Comparison of ENCODE assay signal across 8 mouse cellular contexts in genomic region chr19:47578581-47579224, GRCm38 (mm10). TPM values are rescaled to one million over a fixed set of nuclear protein-coding genes. Genes with fewer than 3 reads are reported as not detected.
DNase-seq lines count a peak whose midpoint lies in the region; ATAC-seq and TF ChIP-seq lines count a peak whose summit lies in the region.

No protein-coding gene starts in this region.

- peak overlapping the region; percentile 78 for H3K4me3 ChIP-seq in left cerebral cortex, adult 2 months
- peak overlapping the region; percentile 75 for H3K4me3 ChIP-seq in hindbrain, embryonic 14.5 days (replicated peaks; ENCODE audit: low read length)
- peak overlapping the region; percentile 92 for H3K4me3 ChIP-seq in neural tube, embryonic 11.5 days (ENCODE audit: low read depth, low read length)

- H3K4me2 ChIP-seq in hindbrain, embryonic 14.5 days (replicated peaks) = peak overlapping the region; percentile 90
- peak overlapping the region; percentile 63 for H3K4me2 ChIP-seq in neural tube, embryonic 11.5 days (ENCODE audit: low read depth)

- peak; percentile 21; the same call in 1 of the 2 replicates for ATAC-seq in hindbrain, embryonic 14.5 days (ENCODE audit: low FRiP score)
- ATAC-seq in neural tube, embryonic 11.5 days (ENCODE audit: insufficient read depth, low FRiP score, low TSS enrichment) = peak; percentile 28; the same call in 1 of the 2 replicates

- peak overlapping the region; percentile 88 for H3K9ac ChIP-seq in hindbrain, embryonic 14.5 days
- peak overlapping the region; percentile 95 for H3K9ac ChIP-seq in neural tube, embryonic 11.5 days (ENCODE audit: low read length)

- 12% methylated on average over 13 of the region's 13 CpGs for WGBS in hindbrain, embryonic 14.5 days
- 10% methylated on average over 13 of the region's 13 CpGs for WGBS in neural tube, embryonic 11.5 days

- intact Hi-C loops in left cerebral cortex, adult 2 months (cut with DNase I) = loop anchor here (2.0 kb wide), 1 partner anchor 42 kb away; the partner anchor contains the start of gene Stn1
- intact Hi-C loops in left cerebral cortex, postnatal 10 days (cut with DNase I) = no loop called here

- no peaks in the 10 kb centered on the region for H3K36me3 ChIP-seq in hindbrain, embryonic 14.5 days (replicated peaks; ENCODE audit: control insufficient read depth, insufficient read depth)
- H3K36me3 ChIP-seq in neural tube, embryonic 11.5 days (ENCODE audit: control insufficient read depth, insufficient read depth, low read length) = no peaks in the 10 kb centered on the region

- no peaks in the 10 kb centered on the region for H3K27me3 ChIP-seq in hindbrain, embryonic 14.5 days (ENCODE audit: control insufficient read depth, insufficient read depth, low read length)
- no peaks in the 10 kb centered on the region for H3K27me3 ChIP-seq in neural tube, embryonic 11.5 days (ENCODE audit: control insufficient read depth, insufficient read depth, low read length)

- no peak for TF ChIP-seq CTCF in left cerebral cortex, adult 2 months (IDR thresholded peaks at IDR 0.05)

- no peaks in the 10 kb centered on the region for H3K9me3 ChIP-seq in hindbrain, embryonic 14.5 days (ENCODE audit: control insufficient read depth, low read length)
- H3K9me3 ChIP-seq in neural tube, embryonic 11.5 days (ENCODE audit: control insufficient read depth, low read length) = no peaks in the 10 kb centered on the region

- H3K4me1 ChIP-seq in hindbrain, embryonic 14.5 days (replicated peaks; ENCODE audit: control insufficient read depth, insufficient read depth, low read length) = peaks cover 25% of the 10 kb centered on the region
- peaks cover 17% of the 10 kb centered on the region for H3K4me1 ChIP-seq in neural tube, embryonic 11.5 days (ENCODE audit: control insufficient read depth, insufficient read depth, low read length)

- no peak for DNase-seq in left cerebral cortex, adult 2 months (ENCODE audit: extremely low spot score in 1 of 2, low spot score in 2 of 2)
- DNase-seq in left cerebral cortex, adult 18-20 months (ENCODE audit: low spot score in 2 of 2) = no peak
- peak; percentile 61 for DNase-seq in cerebellum, adult 9-11 months
- DNase-seq in hindbrain, embryonic 14.5 days (ENCODE audit: low spot score) = no peak
- peak; percentile 27 for DNase-seq in liver
- DNase-seq in neural tube, embryonic 11.5 days (ENCODE audit: low spot score) = no peak
- DNase-seq in layer of hippocampus, postnatal 14 days (ENCODE audit: low spot score in 2 of 2) = no peak
- DNase-seq in left cerebral cortex, postnatal 10 days (ENCODE audit: extremely low spot score in 1 of 2, low spot score in 2 of 2) = no peak

- H3K27ac ChIP-seq in left cerebral cortex, adult 2 months = peak overlapping the region; percentile 86
- H3K27ac ChIP-seq in hindbrain, embryonic 14.5 days = peak overlapping the region; percentile 93
- H3K27ac ChIP-seq in neural tube, embryonic 11.5 days (ENCODE audit: low read depth, low read length) = peak overlapping the region; percentile 88

RNA-seq across cellular contexts. Expression of gene Slk, which starts 0.8 kb away (rescaled TPM):
- total RNA-seq in left cerebral cortex, adult 2 months (2021) = 10 to 100 TPM; 51.3 to 55.7 TPM
- 10 to 100 TPM; 51.2 to 57.1 TPM for total RNA-seq in left cerebral cortex, adult 18-20 months (2021)
- polyA plus RNA-seq in hindbrain, embryonic 14.5 days (2014; fragmentation: Nextera tagmentation; extraction: Ambion mirVana) = 9.7 and 10.6 TPM in 2 replicates
- 13.3 and 13.8 TPM in 2 replicates for polyA plus RNA-seq in neural tube, embryonic 11.5 days (2014; fragmentation: Nextera tagmentation; extraction: Ambion mirVana)
- total RNA-seq in layer of hippocampus, postnatal 14 days (2021) = 10 to 100 TPM; 56.5 to 60.7 TPM
- total RNA-seq in left cerebral cortex, postnatal 10 days (2021) = 10 to 100 TPM; 35.3 to 36.1 TPM

RNA-seq across cellular contexts. Expression of gene Stn1, which starts 41.4 kb away (rescaled TPM):
- total RNA-seq in left cerebral cortex, adult 2 months (2021) = 10 to 100 TPM; 23.0 to 27.5 TPM
- 10 to 100 TPM; 24.9 to 25.3 TPM for total RNA-seq in left cerebral cortex, adult 18-20 months (2021)
- 26.8 and 30.9 TPM in 2 replicates for polyA plus RNA-seq in hindbrain, embryonic 14.5 days (2014; fragmentation: Nextera tagmentation; extraction: Ambion mirVana)
- 54.8 and 56.7 TPM in 2 replicates for polyA plus RNA-seq in neural tube, embryonic 11.5 days (2014; fragmentation: Nextera tagmentation; extraction: Ambion mirVana)
- 10 to 100 TPM; 18.5 to 21.1 TPM for total RNA-seq in layer of hippocampus, postnatal 14 days (2021)
- 10 to 100 TPM; 33.9 to 39.4 TPM for total RNA-seq in left cerebral cortex, postnatal 10 days (2021)

Comparison
In these comparisons a context has a peak if more than half of its experiments do, and no peak if none do; other contexts are left out.
1. DNase-seq: peak in cerebellum, adult 9-11 months (single experiment) and liver (single experiment); none in left cerebral cortex, adult 2 months (0 of 2), left cerebral cortex, adult 18-20 months (0 of 2), hindbrain, embryonic 14.5 days (single experiment), neural tube, embryonic 11.5 days (single experiment), layer of hippocampus, postnatal 14 days (0 of 2) and left cerebral cortex, postnatal 10 days (0 of 2).
2. Peak in every context shown above with its lines, with median percentiles within 50 percentile points of each other: H3K27ac ChIP-seq and H3K4me3 ChIP-seq.